Mouse (Mus musculus): Measurements from ENCODE around the gene Tmem167b. TPM values are rescaled to one million over a fixed set of nuclear protein-coding genes. Genes with fewer than 3 reads are reported as not detected.

The Tmem167b gene
- polyA plus RNA-seq, 1 experiment from 2014 or later: 41.6 TPM

- DNase-seq (peak; percentile 96), ATAC-seq (ENCODE audit: insufficient read depth) (peak; percentile 21)
- peak overlapping the region; percentile 82 for H3K4me3 ChIP-seq (ENCODE audit: low read depth, low read length)
- peak overlapping the region; percentile 95 for H3K4me2 ChIP-seq
- 4% methylated on average over 4 of the region's 4 CpGs for WGBS
- TF ChIP-seq CTCF (IDR thresholded peaks at IDR 0.05; ENCODE audit: low read depth): peak; percentile 83
- H3K27me3 ChIP-seq (ENCODE audit: insufficient read depth, low read length): no peaks in the 10 kb centered on the region
- peak overlapping the region; percentile 48 for H3K9ac ChIP-seq
- H3K27ac ChIP-seq (ENCODE audit: low read depth): peak overlapping the region; percentile 94
- H3K36me3 ChIP-seq (ENCODE audit: insufficient read depth): peaks cover 19% of the 10 kb centered on the region; the same call in 1 of the 2 replicates
- H3K9me3 ChIP-seq (ENCODE audit: low read depth, low read length): no peaks in the 10 kb centered on the region
- peaks cover 5% of the 10 kb centered on the region; the same call in 1 of the 2 replicates for H3K4me1 ChIP-seq (ENCODE audit: insufficient read depth)
Measured at GRCm38 (mm10) chr3:108563309-108563708, 1.0 kb upstream of the Tmem167b start.

- Histone ChIP-seq H3K27me3 (ENCODE audit: insufficient read depth, low read length) (no peaks in the 10 kb centered on the region), H3K4me2 (peak overlapping the region; percentile 95), H3K9ac (peak overlapping the region; percentile 48), H3K27ac (ENCODE audit: low read depth) (peak overlapping the region; percentile 94), H3K4me3 (ENCODE audit: low read depth, low read length) (peak overlapping the region; percentile 82), H3K4me1 (ENCODE audit: insufficient read depth) (peaks cover 5% of the 10 kb centered on the region; the same call in 1 of the 2 replicates), H3K36me3 (ENCODE audit: insufficient read depth) (peaks cover 24% of the 10 kb centered on the region), H3K9me3 (ENCODE audit: low read depth, low read length) (no peaks in the 10 kb centered on the region)
- 8% methylated on average over 15 of the region's 15 CpGs for WGBS
- DNase-seq (peak; percentile 73), ATAC-seq (ENCODE audit: insufficient read depth) (peak; percentile 66)
- TF ChIP-seq CTCF (IDR thresholded peaks at IDR 0.05; ENCODE audit: low read depth): peak; percentile 49
Measured at GRCm38 (mm10) chr3:108562777-108563271, 558 bp upstream of the Tmem167b start.

GRCm38 (mm10) chr3:108557888-108558287 is 4.4 kb downstream of the Tmem167b start:
- H3K27me3 ChIP-seq (ENCODE audit: insufficient read depth, low read length): no peaks in the 10 kb centered on the region
- H3K4me2 ChIP-seq: no peak overlapping the region
- DNase-seq (no peak), ATAC-seq (ENCODE audit: insufficient read depth) (no peak)
- TF ChIP-seq CTCF (IDR thresholded peaks at IDR 0.05; ENCODE audit: low read depth): no peak
- no peak overlapping the region for H3K27ac ChIP-seq (ENCODE audit: low read depth)
- no peaks in the 10 kb centered on the region for H3K9me3 ChIP-seq (ENCODE audit: low read depth, low read length)
- WGBS: 87% methylated on average over 4 of the region's 4 CpGs
- H3K36me3 ChIP-seq (ENCODE audit: insufficient read depth): peaks cover 35% of the 10 kb centered on the region
- H3K9ac ChIP-seq: no peak overlapping the region
- H3K4me1 ChIP-seq (ENCODE audit: insufficient read depth): peaks cover 4% of the 10 kb centered on the region; the same call in 1 of the 2 replicates
- H3K4me3 ChIP-seq (ENCODE audit: low read depth, low read length): no peak overlapping the region

- H3K9ac ChIP-seq: peak overlapping the region; percentile 98
- H3K9me3 ChIP-seq (ENCODE audit: low read depth, low read length): no peaks in the 10 kb centered on the region
- H3K27me3 ChIP-seq (ENCODE audit: insufficient read depth, low read length): no peaks in the 10 kb centered on the region
- ATAC-seq (ENCODE audit: insufficient read depth) (peak; percentile 97), DNase-seq (peak; percentile 98)
- peak overlapping the region; percentile 88 for H3K4me3 ChIP-seq (ENCODE audit: low read depth, low read length)
- 16% methylated on average over 22 of the region's 22 CpGs for WGBS
- H3K4me1 ChIP-seq (ENCODE audit: insufficient read depth): no peaks in the 10 kb centered on the region
- H3K27ac ChIP-seq (ENCODE audit: low read depth): peak overlapping the region; percentile 83
- TF ChIP-seq CTCF (IDR thresholded peaks at IDR 0.05; ENCODE audit: low read depth): peak; percentile 92
- peak overlapping the region; percentile 79 for H3K4me2 ChIP-seq
- peaks cover 28% of the 10 kb centered on the region for H3K36me3 ChIP-seq (ENCODE audit: insufficient read depth)
Measured at GRCm38 (mm10) chr3:108554587-108555312, 7.5 kb downstream of the Tmem167b start.

GRCm38 (mm10) chr3:108554111-108554561 is 8.1 kb downstream of the Tmem167b start:
- Histone ChIP-seq H3K36me3 (ENCODE audit: insufficient read depth) (peaks cover 24% of the 10 kb centered on the region), H3K27me3 (ENCODE audit: insufficient read depth, low read length) (no peaks in the 10 kb centered on the region), H3K4me2 (peak overlapping the region; percentile 79), H3K27ac (ENCODE audit: low read depth) (peak overlapping the region; percentile 83), H3K4me1 (ENCODE audit: insufficient read depth) (no peaks in the 10 kb centered on the region), H3K4me3 (ENCODE audit: low read depth, low read length) (peak overlapping the region; percentile 88), H3K9ac (peak overlapping the region; percentile 98), H3K9me3 (ENCODE audit: low read depth, low read length) (no peaks in the 10 kb centered on the region)
- ATAC-seq (ENCODE audit: insufficient read depth): peak; percentile 71
- no peak for TF ChIP-seq CTCF (IDR thresholded peaks at IDR 0.05; ENCODE audit: low read depth)
- under 1% methylated on average over 42 of the region's 42 CpGs for WGBS
- DNase-seq: peak; percentile 50

- no peak for DNase-seq
- Histone ChIP-seq H3K4me1 (ENCODE audit: insufficient read depth) (0 out of 2 replicates have a peak, but pooled peaks cover 6% of the 10 kb centered on the region), H3K36me3 (ENCODE audit: insufficient read depth) (no peaks in the 10 kb centered on the region), H3K4me2 (no peak overlapping the region), H3K27me3 (ENCODE audit: insufficient read depth, low read length) (no peaks in the 10 kb centered on the region), H3K4me3 (ENCODE audit: low read depth, low read length) (no peak overlapping the region), H3K9ac (no peak overlapping the region), H3K9me3 (ENCODE audit: low read depth, low read length) (no peaks in the 10 kb centered on the region), H3K27ac (ENCODE audit: low read depth) (no peak overlapping the region)
- WGBS: 74% methylated on average over 11 of the region's 11 CpGs
- ATAC-seq (ENCODE audit: insufficient read depth): no peak
- TF ChIP-seq CTCF (IDR thresholded peaks at IDR 0.05; ENCODE audit: low read depth): no peak
Measured at GRCm38 (mm10) chr3:108542299-108542698, 20.0 kb downstream of the Tmem167b start.

- H3K9ac ChIP-seq: no peak overlapping the region; the same call in 1 of the 2 replicates
- DNase-seq (peak; percentile 97), ATAC-seq (ENCODE audit: insufficient read depth) (peak; percentile 78)
- peak overlapping the region; percentile 6 for H3K4me3 ChIP-seq (ENCODE audit: low read depth, low read length)
- no peak overlapping the region for H3K27ac ChIP-seq (ENCODE audit: low read depth)
- peak; percentile 89 for TF ChIP-seq CTCF (IDR thresholded peaks at IDR 0.05; ENCODE audit: low read depth)
- peak overlapping the region; percentile 59 for H3K4me2 ChIP-seq
- peaks cover 6% of the 10 kb centered on the region for H3K27me3 ChIP-seq (ENCODE audit: insufficient read depth, low read length)
- WGBS: 5% methylated on average over 17 of the region's 17 CpGs
- H3K4me1 ChIP-seq (ENCODE audit: insufficient read depth): 0 out of 2 replicates have a peak, but pooled peaks cover 6% of the 10 kb centered on the region
- H3K9me3 ChIP-seq (ENCODE audit: low read depth, low read length): no peaks in the 10 kb centered on the region
- no peaks in the 10 kb centered on the region for H3K36me3 ChIP-seq (ENCODE audit: insufficient read depth)
Measured at GRCm38 (mm10) chr3:108537303-108537702, 25.0 kb downstream of the Tmem167b start.
